Mouse (Mus musculus) left cerebral cortex, postnatal 10 days (tissue): ENCODE measurements at regions not wholly inside any gene's neighbourhood (a gene's known extent, or its start where the extent isn't known, plus 50 kb on each side); places are given as distances from the start of the nearest gene placed in this dataset.
A peak's percentile ranks its signal among the peaks of the same experiment; 100 is the strongest.

Experiments used
- DNase-seq, 2 experiments: peaks; one replicate each; pipeline ENCODE4 v3.0.0; 2021 to 2022; ENCODE audit warnings: low spot score in 2 of 2, mixed read lengths in 1 of 2; ENCODE audit errors: extremely low spot score in 1 of 2
- intact Hi-C: fragments of 180-260 bp; cut with DNase I; formaldehyde crosslinking; loops from one replicate; pipeline ENCODE4 v1.15.1; 2025

DNA sequence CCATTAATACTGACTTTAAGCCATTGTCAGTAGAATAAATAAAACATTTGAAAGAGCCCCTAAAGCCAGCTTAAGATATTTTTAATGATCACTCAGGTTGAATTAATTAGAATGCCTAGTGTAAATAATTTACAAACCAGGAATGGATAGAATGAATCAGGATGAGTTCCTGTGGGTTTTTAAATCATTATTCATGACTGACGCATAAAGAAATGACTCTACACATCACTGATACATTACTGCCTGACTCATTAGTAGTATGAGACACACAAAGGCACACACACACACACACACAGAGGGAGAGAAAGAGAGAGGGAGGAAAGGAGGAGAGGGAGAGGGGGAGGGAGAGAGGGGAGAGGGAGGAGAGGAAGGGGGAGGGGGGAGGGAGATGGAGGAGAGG lies 612.0 kb downstream of the Ipmk start:
- DNase-seq = no peak
- intact Hi-C loops = no loop called here

DNA sequence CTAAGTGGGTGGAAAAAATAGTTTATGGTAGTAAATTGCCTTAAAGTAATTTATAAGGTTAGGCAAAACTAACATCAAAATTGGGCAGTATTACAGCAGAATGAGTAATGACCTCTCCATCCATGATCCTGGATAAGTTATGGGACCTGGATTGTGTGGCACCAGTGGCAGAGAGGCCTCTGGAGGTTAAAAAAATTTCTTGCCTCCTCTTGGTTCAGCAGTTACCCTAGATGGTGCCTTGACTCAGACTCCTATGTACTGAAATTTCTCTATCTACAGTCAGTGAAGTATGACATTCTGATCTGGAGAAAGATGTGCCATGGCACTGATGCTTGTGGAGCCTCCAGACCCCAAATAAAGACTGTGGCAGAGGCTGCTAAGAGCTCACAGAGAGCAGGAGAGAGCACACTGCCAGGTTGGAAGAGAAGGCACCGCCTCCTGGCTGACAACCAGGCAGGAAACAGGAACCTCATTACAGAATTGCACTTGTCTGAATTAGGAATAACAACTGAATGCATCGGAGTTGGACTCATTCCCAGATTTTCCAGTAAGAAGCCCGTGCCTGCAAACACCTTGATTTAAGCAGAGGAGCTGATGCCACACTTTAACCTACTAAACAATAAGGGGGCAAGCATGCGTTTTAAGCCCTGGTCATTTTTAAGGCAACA lies 613.0 kb downstream of the Ipmk start:
- DNase-seq = no peak
- intact Hi-C loops = no loop called here

- intact Hi-C loops = no loop called here
Measured at GRCm38 (mm10) chr10:71978035-71978434, 630.5 kb downstream of the Ipmk start.

DNA sequence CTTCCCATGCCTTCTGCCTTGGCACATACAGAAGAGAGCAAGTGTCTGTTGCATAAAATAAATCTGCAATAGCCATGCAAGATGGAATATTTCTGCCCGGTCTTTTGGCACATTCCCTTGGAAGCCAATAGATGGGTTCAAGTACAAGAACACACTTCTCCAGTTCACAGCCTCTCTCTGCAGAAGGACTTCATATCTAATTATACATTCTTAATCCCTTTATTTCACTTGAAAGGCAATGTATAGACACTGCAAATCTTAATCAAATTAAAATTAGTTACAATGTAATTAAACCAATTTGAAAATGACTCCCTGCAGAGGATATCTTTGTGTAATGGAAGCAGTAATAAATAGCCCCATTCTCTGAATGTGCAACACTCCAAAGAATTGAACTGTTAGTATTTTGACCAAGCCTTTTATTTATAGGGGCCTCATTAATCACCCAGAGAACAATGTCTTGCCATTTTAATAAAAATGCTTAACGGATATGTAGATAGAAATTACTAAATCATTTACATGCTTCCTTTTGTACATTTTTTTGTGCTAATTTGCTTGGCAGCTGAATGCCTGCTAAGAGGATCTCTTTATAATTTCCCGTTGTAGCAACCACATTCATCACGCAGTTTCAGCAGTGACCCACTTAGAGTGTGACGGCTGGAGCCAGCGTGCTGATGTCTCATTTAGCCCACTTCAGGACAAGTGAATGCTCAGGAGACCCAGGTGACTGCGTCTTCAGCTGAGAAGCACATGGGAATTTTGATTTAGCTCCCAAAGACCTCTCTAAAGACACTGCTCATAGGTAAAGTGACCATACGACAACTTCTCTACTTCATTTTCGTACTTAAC lies 651.5 kb upstream of the Zwint start:
- DNase-seq = peak in 1 of 2 experiments; percentile 17
- intact Hi-C loops = no loop called here

More at GRCm38 (mm10) chr10:71978035-71978434, 630.5 kb downstream of the Ipmk start:
- peak; percentile 20 to 22 for DNase-seq
